Mouse (Mus musculus) spleen, adult 12 weeks (tissue): Measurements from ENCODE around the gene Ifi206.
"Not testable (repeated sequence)": the region's sequence is repeated elsewhere in the genome, so short reads cannot be mapped to it uniquely, and the experiment has no call there.

Experiments used
- DNase-seq: peaks from one replicate; pipeline ENCODE4 v3.0.0; 2022; ENCODE audit warnings: low spot score

Gene Ifi206

DNA sequence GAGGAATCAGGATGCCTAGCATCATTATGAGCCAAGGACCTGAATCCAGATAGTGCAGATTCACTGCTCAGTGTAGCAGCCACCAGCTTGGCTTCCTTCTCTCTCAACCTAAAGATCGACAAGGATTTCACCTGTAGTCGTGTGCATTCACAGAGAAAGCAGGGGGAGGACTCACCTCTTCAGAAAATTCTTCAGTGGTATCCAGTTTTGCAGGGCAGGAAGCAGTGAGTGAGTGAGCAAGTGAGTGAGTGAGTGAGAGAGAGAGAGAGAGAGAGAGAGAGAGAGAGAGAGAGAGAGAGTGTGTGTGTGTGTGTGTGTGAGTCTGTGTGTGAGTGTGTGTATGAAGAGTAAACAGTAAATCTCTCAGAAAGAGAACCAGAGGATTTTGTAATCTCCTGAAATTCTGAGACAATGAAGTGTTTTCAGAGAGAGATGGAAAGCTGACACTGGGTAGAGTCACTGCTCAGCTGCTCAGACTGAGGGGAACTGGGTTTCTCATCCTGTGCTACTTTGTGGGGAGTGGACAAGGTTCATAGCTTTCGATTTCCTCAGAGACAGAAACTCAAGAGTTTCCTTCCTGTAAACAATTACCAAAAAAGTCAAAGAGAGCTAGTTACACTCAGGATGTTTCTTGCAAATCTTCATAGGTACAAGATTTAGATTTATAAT is at the start of gene Ifi206:
Ifi206 (minus strand) TSS at position 230 of the 669 bp plus-strand sequence.
- not testable (repeated sequence) for DNase-seq

- DNase-seq: not testable (repeated sequence)
Measured at GRCm38 (mm10) chr1:173535791-173536190, 45.0 kb upstream of the Ifi206 start, which contains the start of gene Ifi214. TSS of gene Ifi214 (minus strand) at chr1:173535957.

GRCm38 (mm10) chr1:173521452-173521851 is 30.6 kb upstream of the Ifi206 start:
- no peak for DNase-seq

GRCm38 (mm10) chr1:173510595-173510994 is 19.8 kb upstream of the Ifi206 start:
- not testable (repeated sequence) for DNase-seq

DNA sequence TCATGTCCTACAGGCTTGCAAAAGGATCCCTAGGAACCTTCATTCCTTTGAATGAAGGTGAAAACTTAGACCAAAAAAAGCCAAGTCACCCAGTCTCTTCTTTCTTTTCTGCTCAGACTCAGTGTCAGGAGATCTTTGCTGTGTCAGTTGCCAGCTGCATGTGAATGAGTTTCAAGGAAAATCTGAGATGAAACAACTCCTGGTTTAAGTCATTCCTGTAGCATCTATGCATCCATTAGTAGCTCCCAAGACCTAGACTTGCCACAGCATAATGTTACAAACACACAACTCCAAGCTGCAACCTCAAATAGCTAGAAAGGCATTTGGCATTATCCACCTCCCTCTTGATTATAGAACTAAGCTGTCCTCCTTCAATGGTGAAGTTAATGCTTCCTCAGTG is 642 bp upstream of the Ifi206 start:
- not testable (repeated sequence) for DNase-seq

DNA sequence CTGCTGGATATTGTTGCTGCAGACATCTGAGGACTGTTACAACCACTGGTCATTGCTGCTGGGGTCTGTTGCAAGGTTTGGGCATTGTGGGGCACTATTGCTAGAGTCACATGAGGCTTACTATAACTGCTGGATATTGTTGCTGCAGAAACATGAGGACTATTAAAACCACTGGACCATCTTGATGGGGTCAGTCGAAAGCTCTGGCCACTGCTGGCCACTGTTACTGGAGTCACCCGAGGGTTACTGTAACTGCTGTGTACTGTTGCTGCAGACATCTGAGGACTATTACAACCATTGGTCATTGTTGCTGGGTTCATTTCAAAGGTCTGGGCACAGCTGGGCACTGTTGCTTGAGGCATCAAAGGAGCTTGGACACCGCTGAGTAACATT is 9.7 kb downstream of the Ifi206 start:
- DNase-seq: not testable (repeated sequence)

- DNase-seq: not testable (repeated sequence)
Measured at GRCm38 (mm10) chr1:173480399-173481181, 10.3 kb downstream of the Ifi206 start.

DNA sequence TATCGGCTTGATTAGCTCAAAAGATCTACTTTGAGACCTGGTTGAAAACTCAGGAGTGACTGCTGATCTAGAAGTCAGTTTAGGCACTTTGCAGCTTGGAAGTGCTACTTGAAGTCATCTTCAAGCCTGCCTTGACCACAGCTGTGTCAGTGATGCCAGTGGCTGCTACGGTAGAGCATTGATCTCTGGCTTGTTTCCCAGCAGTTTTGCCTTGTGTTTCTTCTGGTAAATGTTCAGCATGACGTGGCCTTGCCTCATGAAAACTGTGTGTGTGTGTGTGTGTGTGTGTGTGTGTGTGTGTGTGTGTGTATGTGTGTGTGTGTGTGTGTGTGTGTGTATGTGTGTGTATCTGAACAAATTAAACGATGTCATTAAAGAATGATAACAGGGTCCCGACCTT is 34.1 kb downstream of the Ifi206 start:
- no peak for DNase-seq

DNA sequence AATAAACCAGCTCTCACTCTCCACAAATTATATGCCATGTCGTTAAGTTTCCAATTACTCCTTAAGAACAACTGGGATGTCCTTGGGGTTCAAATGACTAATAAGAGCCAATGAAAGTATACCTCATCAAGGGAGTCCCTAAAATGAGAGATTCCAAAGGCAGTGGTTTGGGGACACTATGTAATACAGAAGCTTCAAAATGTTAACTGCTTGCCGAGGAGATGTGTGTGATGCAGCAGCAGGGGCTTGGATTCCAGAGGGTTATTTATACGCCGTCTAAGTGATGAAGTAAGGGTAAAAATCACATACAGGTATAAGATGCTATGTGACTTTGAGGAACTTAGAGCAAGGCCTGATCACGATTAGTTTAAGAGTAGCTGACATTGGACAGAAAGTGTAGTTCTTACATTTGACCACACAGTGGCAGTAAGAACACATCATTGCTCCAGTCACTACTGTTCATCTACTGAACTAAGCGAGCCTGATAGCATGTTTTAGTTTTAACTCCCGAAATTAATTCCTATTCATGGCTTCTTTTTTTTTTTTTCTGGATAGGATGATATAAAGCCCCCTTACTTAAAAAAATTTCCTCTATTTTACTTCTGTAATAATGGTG is 34.6 kb downstream of the Ifi206 start:
- DNase-seq: no peak

DNA sequence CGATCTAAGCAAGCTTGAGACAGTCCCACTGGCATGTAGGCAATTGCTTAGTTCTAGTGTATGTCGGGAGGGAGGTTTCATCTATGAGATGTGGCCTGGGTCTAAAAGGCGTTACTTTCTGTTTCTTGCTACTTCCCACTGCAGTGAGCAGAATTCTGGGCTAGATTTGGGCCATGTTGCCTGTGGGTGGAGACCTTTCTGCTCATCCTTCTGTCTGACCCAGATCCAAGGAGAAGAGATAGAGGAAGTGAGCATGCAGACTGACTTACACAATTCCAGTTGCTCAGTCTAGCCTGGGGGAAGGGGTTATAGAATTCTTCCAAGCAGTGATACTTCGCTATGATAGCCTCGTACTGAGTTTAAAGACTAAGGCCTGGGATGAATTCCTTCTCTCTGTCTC is 39.2 kb downstream of the Ifi206 start:
- no peak for DNase-seq

DNA sequence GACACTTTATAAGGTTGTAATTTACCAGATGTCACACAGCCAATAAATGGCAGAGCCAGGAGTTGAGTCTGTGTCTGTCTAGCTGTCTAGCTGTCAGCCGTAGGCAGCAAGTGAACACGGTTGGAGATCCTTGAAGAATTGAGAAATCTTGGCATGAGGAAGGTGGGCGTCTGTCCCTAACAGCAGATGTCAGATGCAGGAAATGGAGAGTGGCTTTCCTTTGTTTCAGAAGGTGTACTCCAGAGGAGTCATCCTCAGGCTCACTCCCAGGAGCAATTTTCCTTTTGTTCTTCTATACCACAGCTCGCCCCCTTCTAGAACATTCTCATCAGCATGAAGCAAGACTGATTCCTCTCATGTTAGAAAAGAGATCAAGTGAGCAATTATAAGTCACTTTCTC is 40.2 kb downstream of the Ifi206 start:
- DNase-seq: no peak

GRCm38 (mm10) chr1:173447067-173447466 is 43.8 kb downstream of the Ifi206 start:
- DNase-seq: no peak

- DNase-seq: no peak
Measured at GRCm38 (mm10) chr1:173443061-173443460, 47.8 kb downstream of the Ifi206 start.

GRCm38 (mm10) chr1:173441210-173441609 is 49.6 kb downstream of the Ifi206 start:
- no peak for DNase-seq

DNA sequence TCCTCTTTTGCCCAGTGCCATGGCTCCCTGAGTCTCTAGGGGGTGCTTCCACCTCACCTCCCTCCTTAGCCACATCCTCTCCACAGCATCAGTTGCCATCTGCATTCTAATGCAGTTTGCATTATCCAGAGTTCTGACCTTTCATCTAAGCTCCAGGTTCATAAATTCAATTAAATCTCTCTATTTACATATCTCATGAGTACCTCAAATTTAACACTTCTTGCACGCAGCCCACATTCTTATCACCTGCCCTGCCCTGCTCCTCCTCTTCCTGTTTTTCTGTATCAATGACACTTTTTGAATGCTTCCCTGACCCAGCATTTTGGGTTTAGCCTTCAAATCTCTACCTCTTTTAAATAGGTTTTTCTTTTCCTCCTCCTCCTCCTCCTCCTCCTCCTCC is 50.2 kb downstream of the Ifi206 start:
- DNase-seq: no peak

DNA sequence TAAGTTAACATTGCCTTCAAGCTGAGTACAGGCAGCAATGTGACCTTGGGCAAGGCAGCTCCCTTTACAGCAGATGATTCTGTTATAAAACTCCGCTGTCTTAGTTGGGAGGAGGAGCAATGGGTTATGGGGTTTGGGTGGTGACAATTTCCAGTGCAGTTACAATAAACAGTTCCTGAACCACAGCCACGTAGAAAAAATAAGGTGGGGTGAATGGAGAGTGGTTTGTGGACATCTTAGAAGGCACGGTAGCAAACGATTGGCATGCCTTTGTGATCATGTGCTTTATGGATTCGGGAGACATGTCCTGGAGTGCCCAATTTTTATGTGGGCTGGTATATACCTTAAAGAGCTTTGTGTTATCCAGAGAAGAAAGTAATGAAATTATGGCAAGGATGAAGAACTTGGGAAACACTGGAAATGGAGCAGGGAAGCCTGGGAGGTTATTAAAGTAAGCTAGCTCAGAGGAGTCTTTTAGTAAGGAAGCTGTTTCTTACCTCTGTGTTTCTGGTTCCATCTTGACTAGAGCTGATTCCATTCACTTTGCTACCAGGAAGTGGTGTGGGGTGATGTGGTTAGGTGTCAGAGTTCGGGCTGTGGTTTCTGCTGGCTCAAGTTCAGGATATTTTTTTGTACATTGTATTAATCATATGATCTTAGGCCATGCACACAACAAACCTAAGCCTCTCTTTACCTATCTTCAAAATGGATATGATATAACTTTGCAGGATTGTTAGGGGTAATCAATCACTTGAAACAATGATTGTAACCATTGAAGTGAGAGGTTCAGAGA is 53.5 kb downstream of the Ifi206 start:
- no peak for DNase-seq

- no peak for DNase-seq
Measured at GRCm38 (mm10) chr1:173432411-173432810, 58.4 kb downstream of the Ifi206 start.

DNA sequence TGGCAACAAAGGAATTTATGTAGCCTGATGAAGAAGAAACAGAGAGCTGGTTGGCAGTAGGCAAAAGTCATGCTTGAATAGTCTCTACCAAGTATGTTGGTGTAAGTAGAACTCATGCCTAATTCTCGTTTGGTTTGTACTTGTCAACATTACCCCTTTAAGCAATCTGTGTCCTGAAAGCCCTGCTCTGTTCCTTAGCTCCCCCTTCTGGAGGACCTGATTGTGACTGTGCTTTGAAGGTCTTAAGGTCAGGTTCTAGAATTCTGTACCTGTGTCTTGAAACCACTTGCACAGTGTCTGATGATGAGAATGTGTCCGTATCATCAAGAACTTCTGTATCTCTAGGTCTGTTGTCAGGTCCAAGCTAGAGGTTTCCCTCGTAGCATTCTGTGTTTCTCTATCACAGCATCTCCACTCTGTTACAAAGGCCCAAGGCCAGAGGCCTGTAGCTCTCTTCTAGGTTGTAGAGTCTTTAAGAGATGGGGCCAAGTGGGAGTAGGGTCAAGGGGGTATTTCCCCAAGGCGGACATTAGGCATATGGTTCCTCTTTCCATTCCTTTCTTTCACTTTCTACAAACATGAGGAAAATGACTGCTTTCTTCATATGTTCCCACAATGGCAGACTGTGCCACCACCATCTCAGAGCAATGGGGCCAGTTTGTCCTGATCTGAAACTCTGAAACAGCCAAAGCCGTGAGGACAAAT is 60.7 kb downstream of the Ifi206 start:
- DNase-seq: no peak

- DNase-seq: no peak
Measured at GRCm38 (mm10) chr1:173427385-173427784, 63.5 kb downstream of the Ifi206 start.

DNA sequence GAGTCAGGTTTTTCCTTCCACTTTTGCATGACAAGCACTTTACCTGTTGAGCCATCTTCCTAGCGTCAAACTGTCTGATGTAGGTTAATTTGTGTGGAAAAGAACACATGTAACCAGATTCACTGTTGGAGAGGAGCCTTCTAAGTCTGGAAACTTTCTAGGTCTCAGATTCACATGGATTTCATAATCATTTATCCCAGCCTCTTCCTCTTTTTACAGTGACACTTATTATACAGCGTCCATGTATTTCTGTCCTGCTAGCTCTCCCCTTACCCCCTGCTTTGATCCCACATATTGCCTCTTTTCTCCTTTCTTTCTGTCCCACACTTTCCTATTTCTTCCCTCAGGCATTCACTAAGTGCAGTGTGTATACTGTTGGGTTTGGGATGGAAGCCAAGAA is 64.5 kb downstream of the Ifi206 start:
- DNase-seq: no peak

GRCm38 (mm10) chr1:173420374-173420773 is 70.5 kb downstream of the Ifi206 start:
- DNase-seq: no peak
